Mouse (Mus musculus) neural tube, embryonic 13.5 days (tissue): ENCODE results near the gene Vmn1r85. TPM values are rescaled to one million over a fixed set of nuclear protein-coding genes. Genes with fewer than 3 reads are reported as not detected.

Source experiments
- ATAC-seq: fragments of 200-750 bp; cut with Nextera tagmentation; 2 replicates; pipeline ENCODE4 v1.8.0; 2017; ENCODE audit warnings: low read depth, mild to moderate bottlenecking, moderate TSS enrichment, moderate library complexity
- H3K27ac ChIP-seq: fragments of 300-500 bp; sonication (generic); replicated peaks from 2 replicates; pipeline ENCODE4 v1.5.1; 2015; ENCODE audit warnings: moderate library complexity, mild to moderate bottlenecking, inconsistent platforms
- H3K27me3 ChIP-seq: fragments of 300-500 bp; sonication (generic); 2 replicates; pipeline ENCODE4 v1.6.1; 2015; ENCODE audit warnings: mild to moderate bottlenecking, inconsistent platforms
- H3K36me3 ChIP-seq: fragments of 300-500 bp; sonication (generic); 2 replicates; pipeline ENCODE4 v1.6.1; 2015; ENCODE audit warnings: mild to moderate bottlenecking, inconsistent platforms
- H3K4me1 ChIP-seq: fragments of 300-500 bp; sonication (generic); replicated peaks from 2 replicates; pipeline ENCODE4 v1.6.1; 2015; ENCODE audit warnings: inconsistent platforms
- H3K4me2 ChIP-seq: fragments of 300-500 bp; sonication (generic); 2 replicates; pipeline ENCODE4 v1.6.1; 2015; ENCODE audit warnings: inconsistent platforms, mild to moderate bottlenecking, moderate library complexity
- H3K4me3 ChIP-seq: fragments of 300-500 bp; sonication (generic); 2 replicates; pipeline ENCODE4 v1.5.1; 2015; ENCODE audit warnings: mild to moderate bottlenecking, inconsistent platforms
- H3K9ac ChIP-seq: fragments of 300-500 bp; sonication (generic); 2 replicates; pipeline ENCODE4 v1.6.1; 2015; ENCODE audit warnings: moderate library complexity, mild to moderate bottlenecking, inconsistent platforms
- H3K9me3 ChIP-seq: fragments of 300-500 bp; sonication (generic); 2 replicates; pipeline ENCODE4 v1.6.1; 2016; ENCODE audit warnings: inconsistent platforms
- WGBS: fragments of 180-500 bp; shearing (Covaris S2); methylation state at CpG from one replicate; pipeline ENCODE4 v1.1.7; 2015; 5-methylcytosine and 5-hydroxymethylcytosine counted together
- polyA plus RNA-seq: library from polyadenylated mRNA; unstranded; fragments of >200 nt; fragmentation: Nextera tagmentation; extraction: Ambion mirVana; gene quantifications from 2 replicates; pipeline ENCODE4 v1.2.1, GENCODE M21; 2015

The Vmn1r85 gene
- polyA plus RNA-seq, 1 experiment from 2014 or later, result not detected

- peaks cover 36% of the 10 kb centered on the region for H3K36me3 ChIP-seq
- peaks cover 52% of the 10 kb centered on the region for H3K4me1 ChIP-seq
- peaks cover 10% of the 10 kb centered on the region for H3K27me3 ChIP-seq
- H3K4me3 ChIP-seq, result peak overlapping the region; percentile 80
- peak overlapping the region; percentile 99 for H3K27ac ChIP-seq
- no peaks in the 10 kb centered on the region for H3K9me3 ChIP-seq
- peak overlapping the region; percentile 98 for H3K9ac ChIP-seq
- no peak for ATAC-seq
- H3K4me2 ChIP-seq, result peak overlapping the region; percentile 91
- 49% methylated on average over 4 of the region's 4 CpGs for WGBS
Observed at GRCm38 (mm10) chr7:13036806-13037205, 58.2 kb downstream of the Vmn1r85 start.

GRCm38 (mm10) chr7:13035211-13035855, 59.6 kb downstream of the Vmn1r85 start:
- peak overlapping the region; percentile 95 for H3K4me2 ChIP-seq
- H3K27me3 ChIP-seq, result no peaks in the 10 kb centered on the region

GRCm38 (mm10) chr7:13034148-13034977, 60.6 kb downstream of the Vmn1r85 start, which contains the start of gene Chmp2a:
TSS of gene Chmp2a (minus strand) at chr7:13034807.
- WGBS, result under 1% methylated on average over 45 of the region's 45 CpGs
- peak within 1 kb of the TSS; percentile 95 for H3K4me2 ChIP-seq
- peak within 1 kb of the TSS; percentile 80 for H3K4me3 ChIP-seq
- H3K9me3 ChIP-seq, result no peaks in the 10 kb centered on the region
- H3K27ac ChIP-seq, result peak within 1 kb of the TSS; percentile 95
- peak within 1 kb of the TSS; percentile 90 for H3K9ac ChIP-seq
- peak; percentile 79 for ATAC-seq
- peaks cover 51% of the 10 kb centered on the region for H3K4me1 ChIP-seq
- H3K27me3 ChIP-seq, result no peaks in the 10 kb centered on the region
- H3K36me3 ChIP-seq, result peaks cover 60% of the 10 kb centered on the region

More at GRCm38 (mm10) chr7:13035211-13035855, 59.6 kb downstream of the Vmn1r85 start:
- H3K4me3 ChIP-seq, result peak overlapping the region; percentile 80
- H3K9me3 ChIP-seq, result no peaks in the 10 kb centered on the region
- peaks cover 51% of the 10 kb centered on the region for H3K36me3 ChIP-seq
- 85% methylated on average over 17 of the region's 17 CpGs for WGBS
- H3K4me1 ChIP-seq, result peaks cover 52% of the 10 kb centered on the region
- 0 out of 2 replicates have a peak, but pooled peaks have one; percentile 0 for ATAC-seq
- peak overlapping the region; percentile 95 for H3K27ac ChIP-seq
- peak overlapping the region; percentile 90 for H3K9ac ChIP-seq

GRCm38 (mm10) chr7:13033451-13034147, 61.4 kb downstream of the Vmn1r85 start:
- WGBS, result 54% methylated on average over 13 of the region's 13 CpGs
- Histone ChIP-seq H3K4me3 (peak overlapping the region; percentile 80), H3K9me3 (no peaks in the 10 kb centered on the region), H3K4me1 (peaks cover 43% of the 10 kb centered on the region), H3K9ac (peak overlapping the region; percentile 90), H3K27me3 (no peaks in the 10 kb centered on the region), H3K27ac (peak overlapping the region; percentile 95), H3K4me2 (peak overlapping the region; percentile 95), H3K36me3 (peaks cover 68% of the 10 kb centered on the region)
- ATAC-seq, result no peak

Other genes starting within 250 kb of the Vmn1r85 start
- 7.6 and 8.8 TPM in 2 replicates for gene Zfp128, start 214.0 kb downstream of the Vmn1r85 start, polyA plus RNA-seq
- gene Zscan22, start 197.4 kb downstream of the Vmn1r85 start, polyA plus RNA-seq, result 12.6 and 14.0 TPM in 2 replicates
- gene Rps5, start 172.9 kb downstream of the Vmn1r85 start, polyA plus RNA-seq, result 606 and 663 TPM in 2 replicates
- gene Rnf225, start 167.8 kb downstream of the Vmn1r85 start, polyA plus RNA-seq, result 0.45 and 0.70 TPM in 2 replicates
- gene Zfp324, start 129.3 kb downstream of the Vmn1r85 start, polyA plus RNA-seq, result 11.8 and 14.3 TPM in 2 replicates
- gene Zfp446, start 117.3 kb downstream of the Vmn1r85 start, polyA plus RNA-seq, result 12.0 and 12.4 TPM in 2 replicates
- gene Slc27a5, start 97.0 kb downstream of the Vmn1r85 start, polyA plus RNA-seq, result 0.21 and 0.32 TPM in 2 replicates
- 223 and 229 TPM in 2 replicates for gene Trim28, start 96.1 kb downstream of the Vmn1r85 start, polyA plus RNA-seq
- 36.2 and 37.8 TPM in 2 replicates for gene Zbtb45, start 85.1 kb downstream of the Vmn1r85 start, polyA plus RNA-seq
- gene Chmp2a, start 60.4 kb downstream of the Vmn1r85 start, polyA plus RNA-seq, result 170 and 189 TPM in 2 replicates
- gene Ube2m, start 56.9 kb downstream of the Vmn1r85 start, polyA plus RNA-seq, result 149 and 152 TPM in 2 replicates
- gene Mzf1, start 40.4 kb downstream of the Vmn1r85 start, polyA plus RNA-seq, result 5.6 and 6.0 TPM in 2 replicates
- not detected in 2 replicates for gene Vmn1r86, start 24.7 kb upstream of the Vmn1r85 start, polyA plus RNA-seq
- gene Vmn1r87, start 45.0 kb upstream of the Vmn1r85 start, polyA plus RNA-seq, result not detected in 2 replicates
- gene Vmn1r88, start 64.4 kb upstream of the Vmn1r85 start, polyA plus RNA-seq, result not detected in 2 replicates
- not detected in 2 replicates for gene Vmn1r89, start 117.8 kb upstream of the Vmn1r85 start, polyA plus RNA-seq
- gene Lig1, start 182.1 kb upstream of the Vmn1r85 start, polyA plus RNA-seq, result 31.7 and 37.7 TPM in 2 replicates
- 11.7 and 20.4 TPM in 2 replicates for gene Zswim9, start 183.5 kb upstream of the Vmn1r85 start, polyA plus RNA-seq
- gene Pla2g4c, start 229.5 kb upstream of the Vmn1r85 start, polyA plus RNA-seq, result 0.47 and 0.99 TPM in 2 replicates